Mouse (Mus musculus): Measurements from ENCODE around the gene Scn1b.

Scn1b gene

DNA sequence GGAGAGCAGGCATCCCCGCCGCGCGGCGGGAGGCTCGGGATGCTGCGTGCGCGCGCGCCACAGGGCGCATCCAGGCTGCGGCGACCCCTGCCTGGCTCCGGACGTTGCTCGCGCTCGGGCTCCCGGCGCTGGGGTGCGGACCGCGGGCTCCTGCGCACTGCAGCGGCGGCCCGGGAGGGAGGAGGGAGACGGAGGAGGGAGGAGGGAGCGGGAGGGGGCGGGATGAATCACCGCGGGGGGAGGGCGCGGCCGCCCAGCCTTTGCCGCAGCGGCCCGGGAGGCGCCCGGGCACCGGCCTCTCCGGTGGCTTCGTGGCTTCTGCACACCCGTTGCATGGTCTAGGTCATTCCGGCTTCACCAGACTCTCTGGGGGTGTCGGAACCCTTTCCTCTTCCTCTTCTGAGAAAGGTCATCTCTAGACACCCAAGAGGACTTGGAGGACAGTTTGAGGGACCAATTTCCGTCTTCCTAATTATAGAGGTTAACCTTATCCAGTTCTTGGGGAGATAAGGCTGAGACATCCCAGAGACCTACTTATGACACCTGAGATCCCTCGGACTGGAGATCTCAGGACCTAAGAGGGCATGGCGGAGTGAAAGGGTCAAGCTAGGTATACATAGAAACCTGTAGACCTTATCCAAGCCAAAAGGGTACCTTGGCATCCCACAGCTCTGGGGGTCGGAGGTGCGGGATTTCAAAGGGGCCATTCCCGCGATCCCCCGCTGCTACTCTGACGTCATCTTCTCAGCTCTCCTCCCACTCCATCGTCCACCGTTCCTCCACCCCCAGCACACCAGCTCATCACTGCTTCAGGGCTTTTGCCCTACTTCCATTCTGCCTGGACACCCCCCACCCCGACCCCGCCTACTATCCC is at the start of gene Scn1b:
Gene Scn1b (minus strand): TSS at position 153 of the 874 bp plus-strand sequence.
- DNase-seq (ENCODE audit: low spot score) = peak; percentile 62

DNA sequence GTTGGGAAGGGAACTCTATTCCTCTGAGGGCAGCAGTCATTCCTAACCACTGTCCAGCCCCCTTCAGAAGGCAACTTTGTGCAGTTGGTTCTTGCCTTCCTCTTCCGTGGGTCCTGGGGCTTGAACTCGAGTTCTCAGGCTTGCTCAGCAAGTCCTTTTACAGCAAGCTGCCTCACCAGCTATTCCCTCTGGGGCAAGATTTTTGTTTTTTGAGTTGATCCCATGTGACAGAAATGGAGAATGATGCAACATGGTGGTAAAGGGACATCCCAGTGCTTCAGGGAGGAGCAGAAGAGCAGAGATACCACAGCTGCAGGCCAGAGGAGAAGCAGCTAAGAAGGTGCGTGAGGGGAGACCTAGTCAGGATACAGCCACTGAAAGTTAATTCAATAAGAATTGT is 48.3 kb upstream of the Scn1b start:
- DNase-seq (ENCODE audit: low spot score) = no peak

DNA sequence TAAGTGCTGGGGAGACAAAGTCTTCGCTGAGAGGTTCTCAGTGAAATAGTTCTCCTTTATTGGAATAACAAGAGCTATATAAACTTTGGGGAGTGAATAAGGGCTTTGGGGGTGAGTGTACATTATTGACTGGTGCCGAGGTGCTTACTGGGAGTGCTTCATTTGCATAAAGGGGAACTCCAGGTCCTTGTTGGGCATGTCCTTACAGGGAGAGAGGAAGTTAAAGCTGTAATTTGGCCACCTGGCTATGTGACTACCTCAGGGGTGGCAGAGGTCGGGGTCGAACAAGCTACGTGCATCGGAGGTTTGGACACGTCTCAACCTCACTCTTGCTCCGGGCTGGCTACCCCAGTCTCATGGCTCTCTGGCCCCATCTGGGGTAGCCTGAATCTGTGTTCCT is 47.7 kb upstream of the Scn1b start:
- no peak for DNase-seq (ENCODE audit: low spot score)

DNA sequence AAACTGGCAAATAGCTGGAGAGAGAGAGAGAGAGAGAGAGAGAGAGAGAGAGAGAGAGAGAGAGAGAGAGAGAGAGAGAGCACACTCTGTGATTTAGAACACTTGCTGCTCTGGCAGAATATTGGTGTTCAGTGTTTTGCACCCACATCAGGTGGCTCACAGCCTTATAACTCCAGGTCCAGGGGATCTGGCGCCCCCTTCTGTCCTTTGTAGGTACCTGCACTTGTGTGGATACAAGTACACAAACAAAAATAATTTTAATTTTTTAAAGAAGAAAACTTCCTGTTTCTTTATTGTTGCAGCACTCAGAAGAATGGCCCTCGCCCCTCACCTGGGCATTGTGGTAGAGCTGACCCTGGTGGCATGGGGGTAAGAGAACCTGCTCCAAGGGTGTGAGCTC is 45.4 kb upstream of the Scn1b start:
- peak; percentile 33 for DNase-seq (ENCODE audit: low spot score)

DNA sequence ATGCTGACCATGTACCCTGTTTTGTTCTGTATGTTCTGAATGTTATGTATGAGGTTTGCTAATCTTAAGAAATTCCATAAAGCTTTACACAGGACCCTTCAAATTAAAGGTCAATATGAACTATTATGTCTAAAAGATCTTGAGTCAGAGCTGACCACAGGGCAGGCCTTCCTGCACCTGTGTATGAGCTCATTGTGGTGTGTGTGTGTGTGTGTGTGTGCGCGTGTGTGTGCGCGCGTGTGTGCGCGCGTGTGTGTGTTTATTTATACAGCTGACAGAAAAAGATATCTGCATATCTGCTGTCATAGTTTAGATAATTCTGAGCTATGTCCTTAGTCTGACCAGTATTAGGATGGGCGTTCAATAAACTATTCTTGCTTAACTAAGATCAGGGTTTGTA is 43.7 kb upstream of the Scn1b start:
- no peak for DNase-seq (ENCODE audit: low spot score)

DNA sequence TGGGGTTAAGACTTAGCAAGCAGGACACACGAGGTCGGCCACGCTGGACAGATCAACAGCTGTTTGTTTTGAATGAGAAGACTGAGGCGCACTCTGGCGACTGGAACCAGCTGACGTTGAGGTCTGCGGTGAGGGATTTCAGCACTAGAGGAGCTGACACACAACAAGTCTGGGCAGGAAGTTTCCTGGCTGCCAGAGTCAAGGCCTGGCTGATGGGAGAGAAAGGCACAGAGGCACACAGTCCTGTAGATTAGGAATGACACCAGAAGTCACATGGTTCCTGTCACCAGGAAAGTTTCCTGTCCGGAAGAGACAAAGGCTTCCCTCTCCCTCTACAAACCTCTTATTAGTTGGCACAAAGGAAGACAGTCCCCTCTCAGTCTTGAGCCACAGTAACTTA is 41.6 kb upstream of the Scn1b start:
- no peak for DNase-seq (ENCODE audit: low spot score)

DNA sequence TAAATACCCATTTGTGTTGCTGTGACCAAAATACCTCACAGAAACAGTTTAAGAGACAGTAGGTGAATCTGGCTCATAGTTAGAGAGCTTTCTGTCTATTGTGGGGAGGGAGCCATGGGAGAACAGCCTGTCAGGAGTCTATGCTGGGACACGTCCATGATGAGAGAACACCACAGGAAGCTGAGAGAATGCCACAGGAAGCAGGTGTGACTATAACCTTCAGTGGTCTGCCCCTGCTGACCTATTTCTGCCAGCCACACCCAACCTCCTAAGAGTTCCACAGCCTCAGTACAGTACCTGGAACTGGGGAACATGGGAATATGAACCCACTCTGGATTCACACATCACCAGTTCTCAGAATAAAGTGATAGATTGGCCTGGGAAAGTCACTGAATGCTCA is 37.9 kb upstream of the Scn1b start:
- DNase-seq (ENCODE audit: low spot score) = no peak

DNA sequence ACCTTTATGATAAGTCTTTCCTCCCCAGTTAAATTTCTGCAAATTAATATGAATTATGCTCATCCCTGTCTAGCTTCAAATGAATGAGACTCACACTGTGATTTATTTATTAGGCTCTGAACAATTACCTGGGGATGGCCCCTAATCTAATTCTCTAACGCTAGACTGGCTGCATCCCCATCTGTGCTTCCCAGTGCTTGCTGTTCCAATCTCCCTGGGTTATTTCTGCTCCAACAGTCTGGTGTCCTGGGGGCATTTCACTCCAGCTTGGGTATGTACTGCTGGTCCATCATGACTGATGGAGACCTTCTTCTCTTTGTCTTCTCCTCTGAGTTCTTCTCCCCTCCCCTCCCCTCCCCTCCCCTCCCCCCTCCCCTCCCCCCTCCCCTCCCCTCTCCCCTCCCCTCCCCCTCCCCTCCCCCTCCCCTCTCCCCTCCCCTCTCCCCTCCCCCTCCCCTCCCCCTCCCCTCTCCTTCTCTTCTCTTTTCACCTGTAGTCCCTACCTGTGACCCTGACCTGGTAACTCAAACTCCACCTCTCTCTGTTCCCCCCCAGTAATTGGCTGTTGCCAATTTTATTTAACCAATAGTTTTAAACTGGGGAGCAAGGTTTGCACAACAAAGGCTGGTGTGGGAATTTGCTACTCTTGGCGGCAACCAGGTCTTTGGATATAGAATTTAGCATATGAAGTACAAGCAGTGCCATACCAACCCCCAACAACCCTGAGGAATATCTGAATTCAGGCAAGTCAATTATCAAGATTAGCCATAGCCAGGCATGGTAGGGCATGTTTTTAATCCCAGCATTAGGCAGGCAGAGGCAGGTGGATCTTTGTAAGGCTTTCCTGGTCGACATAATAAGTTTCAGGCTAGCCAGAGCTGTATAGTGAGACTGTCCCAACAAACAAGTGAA is 37.1 kb upstream of the Scn1b start:
- DNase-seq (ENCODE audit: low spot score) = no peak

DNA sequence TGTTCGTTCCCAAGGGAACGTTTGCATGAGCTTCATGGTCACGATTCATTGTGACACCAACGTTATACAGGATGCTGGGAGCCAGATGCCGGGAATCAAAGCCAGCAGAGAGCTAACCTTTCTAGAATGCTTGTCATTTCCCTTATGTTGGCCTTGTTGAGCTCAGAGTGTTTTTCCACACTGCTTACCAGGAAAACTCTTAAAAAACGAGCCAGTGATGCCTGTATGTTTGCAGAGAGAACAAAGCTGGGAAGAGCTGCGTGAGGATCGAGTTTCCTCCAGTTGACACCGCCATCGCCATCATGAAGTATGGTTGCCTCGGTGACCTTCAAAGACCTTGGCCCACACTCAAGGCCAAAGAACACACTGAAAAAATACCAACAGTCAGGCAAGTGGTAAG is 35.5 kb upstream of the Scn1b start:
- no peak for DNase-seq (ENCODE audit: low spot score)

DNA sequence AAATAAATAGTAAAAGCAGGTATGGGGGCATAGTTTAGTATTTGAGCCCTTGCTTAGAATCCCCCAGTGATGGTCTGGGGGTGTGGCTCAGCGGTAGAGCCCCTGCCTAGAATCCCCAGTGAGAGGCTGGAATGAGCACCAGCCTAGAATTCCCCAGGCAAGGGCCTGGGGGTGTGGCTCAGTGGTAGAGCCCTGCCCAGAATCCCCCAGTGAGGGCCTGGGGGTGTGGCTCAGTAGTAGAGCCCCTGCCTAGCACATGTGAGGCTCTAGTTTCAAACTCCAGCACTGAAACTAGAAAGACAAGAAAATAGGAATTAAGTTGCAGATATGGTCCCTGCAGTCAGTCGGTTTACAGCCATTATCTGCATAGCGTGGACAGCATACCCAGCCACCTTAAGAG is 35.0 kb upstream of the Scn1b start:
- DNase-seq (ENCODE audit: low spot score) = no peak

DNA sequence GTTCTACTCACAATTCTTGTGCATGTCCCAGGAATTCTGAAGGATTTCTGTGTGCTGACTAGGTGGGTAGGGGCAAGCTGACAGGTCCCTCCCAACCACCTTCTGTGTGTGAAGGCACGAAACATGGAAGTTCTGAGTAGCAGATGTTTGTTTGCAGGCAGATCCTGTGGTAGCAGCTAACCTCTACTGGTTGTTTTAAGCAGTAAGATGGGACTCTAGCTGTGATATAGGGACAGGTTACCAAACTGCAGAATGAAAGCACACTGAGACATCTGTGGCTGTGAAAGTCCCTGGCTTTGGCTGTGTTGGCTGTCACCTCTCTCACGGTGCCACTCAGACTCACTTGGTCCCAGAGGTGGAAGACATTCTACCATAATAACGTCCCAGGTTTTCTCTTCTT is 34.4 kb upstream of the Scn1b start:
- no peak for DNase-seq (ENCODE audit: low spot score)

DNA sequence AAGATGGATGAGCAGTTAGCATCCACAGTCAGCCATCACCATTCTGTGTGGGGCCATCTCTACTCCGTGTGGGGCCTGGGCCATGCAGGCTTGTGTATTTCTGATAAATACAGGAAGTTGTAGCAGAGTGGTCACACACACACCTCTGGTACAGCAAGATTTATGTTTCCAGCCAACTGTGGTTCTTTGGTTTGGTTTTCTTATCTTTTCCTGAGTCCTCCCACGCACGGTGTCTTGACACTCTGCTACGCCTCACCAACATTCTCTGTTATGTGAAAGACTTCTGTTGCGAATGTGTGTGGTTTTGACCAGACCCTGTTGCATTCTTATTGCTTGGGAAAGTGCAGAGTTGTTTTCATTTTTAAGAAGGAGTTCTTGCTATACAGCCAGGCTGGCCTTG is 34.0 kb upstream of the Scn1b start:
- no peak for DNase-seq (ENCODE audit: low spot score)

DNA sequence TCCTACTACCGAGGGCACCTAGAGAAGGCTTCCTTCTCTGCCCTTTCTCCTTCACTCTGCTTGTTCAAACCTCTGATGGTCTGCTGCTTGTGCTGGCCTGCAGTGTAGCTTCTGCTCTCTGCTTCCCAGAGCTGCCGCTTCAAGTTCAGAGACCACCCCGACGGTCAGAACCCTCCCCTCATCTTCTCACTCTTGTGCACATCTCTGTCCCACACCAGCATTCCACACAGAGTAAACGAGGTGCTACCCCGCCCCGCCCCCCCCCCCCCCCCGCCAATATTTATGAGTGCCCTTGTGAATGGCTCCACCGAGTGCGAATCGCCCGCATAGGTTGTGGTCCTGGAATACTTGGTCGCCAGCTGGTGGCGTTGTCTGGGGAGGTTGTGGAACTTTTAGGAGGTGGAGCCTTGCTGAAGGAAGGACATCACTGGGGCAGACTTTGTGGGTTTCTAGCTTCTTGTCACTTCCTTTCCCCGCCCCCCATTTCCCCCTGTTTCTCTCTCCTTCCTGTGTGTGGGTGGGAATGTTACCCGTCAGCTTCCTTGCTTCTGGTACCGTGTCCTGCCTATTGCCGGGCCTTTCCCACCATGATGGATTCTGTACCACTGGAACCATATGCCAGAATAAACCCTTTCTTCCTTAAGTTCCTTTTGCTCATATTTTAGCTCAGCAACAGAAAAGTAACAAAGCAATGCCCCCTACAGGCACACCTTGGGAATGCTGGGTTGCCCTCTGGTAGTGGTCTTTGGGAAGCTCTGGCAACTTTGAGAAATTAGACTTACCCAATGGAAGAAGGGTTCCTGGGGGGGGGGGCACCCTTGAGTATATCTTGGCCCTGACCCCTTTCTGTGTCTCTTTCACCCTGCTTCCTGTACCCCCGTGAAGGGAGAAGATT is 29.5 kb upstream of the Scn1b start:
- DNase-seq (ENCODE audit: low spot score) = no peak

DNA sequence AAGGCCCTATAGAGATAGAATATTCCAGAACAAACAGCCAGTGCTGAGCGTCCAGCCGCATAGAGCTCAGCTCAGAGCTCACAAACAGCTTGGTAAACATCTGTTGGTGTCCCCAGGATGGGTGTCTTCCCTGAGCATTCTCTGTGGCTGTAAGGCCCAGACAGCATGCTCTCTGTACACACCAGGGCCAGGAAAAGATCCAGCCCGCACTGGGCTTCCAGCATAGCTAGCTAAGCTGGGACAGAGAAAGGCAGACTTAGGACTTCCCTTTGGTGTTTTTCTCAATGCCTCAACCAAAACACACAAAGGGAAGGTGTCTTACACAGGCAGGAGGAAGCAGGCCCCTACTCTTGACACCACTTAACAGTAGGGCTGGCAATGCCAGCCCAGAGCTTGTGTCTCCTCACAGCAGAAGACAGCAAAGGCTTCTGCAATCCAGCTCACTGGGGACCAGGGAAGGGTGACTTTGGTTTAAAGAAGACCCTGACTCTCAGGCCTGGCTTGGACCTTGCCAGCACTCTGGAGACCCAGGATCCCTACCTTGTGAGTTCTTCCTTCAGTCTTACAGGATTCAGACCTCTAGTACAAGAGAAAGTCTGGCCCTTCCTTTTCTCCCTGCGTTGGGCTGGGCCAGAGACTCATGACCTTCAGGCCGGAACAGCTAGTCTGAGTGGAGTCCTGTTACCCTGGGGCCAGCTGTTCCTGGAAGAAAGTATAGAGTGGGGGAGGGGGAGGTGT is 28.7 kb upstream of the Scn1b start, which contains the start of gene Gramd1a:
Gene Gramd1a (minus strand): TSS at position 601 of the 738 bp plus-strand sequence.
- DNase-seq (ENCODE audit: low spot score) = no peak

DNA sequence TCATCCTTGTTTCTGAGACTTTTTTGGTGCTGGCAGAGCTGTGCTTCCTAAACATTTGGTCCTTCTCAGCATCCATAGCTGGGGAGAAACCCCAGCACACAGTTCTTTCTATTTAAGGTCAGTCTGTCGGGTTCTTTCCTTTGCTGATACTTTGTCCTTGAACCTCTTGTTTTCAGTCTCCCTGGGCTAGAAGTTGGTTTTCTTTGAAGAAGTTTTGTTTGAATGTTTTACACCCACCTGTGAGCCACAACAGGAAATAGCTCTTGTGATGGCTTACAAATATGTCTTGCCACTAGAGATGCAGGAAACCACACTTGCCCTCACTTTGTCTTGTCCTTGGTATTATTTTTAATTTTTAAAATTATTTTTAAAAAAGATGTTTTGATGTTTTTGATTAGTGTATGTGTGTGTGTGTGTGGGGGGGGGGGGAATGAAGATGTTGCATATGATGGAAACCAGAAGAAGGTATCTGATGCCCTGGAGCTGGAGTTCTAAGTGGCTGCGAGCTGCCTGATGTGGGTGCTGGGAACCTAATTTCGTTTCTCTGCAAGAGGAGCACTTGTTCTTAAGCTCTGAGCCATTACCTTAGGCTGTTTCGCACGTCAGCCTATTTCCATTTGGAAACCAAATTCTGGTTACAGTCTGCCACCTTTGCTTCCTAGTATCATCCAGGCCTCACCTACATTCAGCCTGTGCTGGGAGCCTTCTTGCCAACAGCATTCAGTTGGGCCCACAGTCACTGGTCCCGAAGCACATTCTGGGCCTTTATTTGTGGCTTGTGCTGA is 26.9 kb upstream of the Scn1b start:
- DNase-seq (ENCODE audit: low spot score) = no peak

DNA sequence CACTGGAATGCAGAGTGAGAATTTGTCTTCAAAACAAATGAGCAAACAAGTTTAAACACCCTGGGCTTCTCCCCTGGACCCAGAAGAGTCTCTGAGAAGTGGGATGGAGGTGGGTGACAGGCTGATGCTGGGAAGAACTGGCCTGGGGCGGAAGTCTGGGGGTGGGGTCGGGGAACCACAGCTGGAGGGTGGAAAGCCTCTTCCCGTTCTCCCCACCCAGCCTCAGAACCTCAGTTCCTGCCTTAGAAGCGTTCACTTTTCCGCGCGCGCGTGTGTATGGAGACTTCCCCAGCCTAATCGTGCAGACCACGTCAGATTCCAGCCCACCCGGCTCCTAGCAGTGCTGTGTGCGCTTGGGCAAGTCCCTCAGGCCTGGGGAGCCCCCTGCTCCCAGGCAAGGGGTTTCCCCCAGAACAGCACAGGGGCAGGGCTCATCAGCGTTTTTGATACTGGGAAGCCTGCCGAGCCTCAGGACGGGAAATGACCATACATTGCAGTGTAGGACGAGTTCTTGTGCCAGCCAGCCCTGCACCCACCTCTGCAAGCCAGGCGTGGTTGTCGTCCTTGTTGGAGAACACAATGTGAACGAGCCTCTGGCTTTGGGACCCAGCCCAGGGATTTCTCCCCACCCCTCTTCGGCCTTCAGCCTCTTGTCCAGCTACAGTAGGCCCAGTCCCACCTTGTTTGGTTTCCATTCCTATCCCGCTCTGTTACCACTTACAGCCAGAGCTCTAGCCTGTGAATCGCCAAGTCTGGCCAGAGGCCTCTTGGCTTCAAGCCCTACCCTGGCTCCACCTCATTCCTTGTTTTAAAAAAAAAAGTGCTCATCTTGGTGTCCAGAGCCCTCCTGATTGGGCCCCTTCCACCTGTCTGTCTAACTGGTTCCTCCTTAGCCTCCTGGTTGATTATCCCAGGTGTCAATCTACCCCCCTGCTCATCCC is 24.8 kb upstream of the Scn1b start:
- DNase-seq (ENCODE audit: low spot score) = peak; percentile 60

DNA sequence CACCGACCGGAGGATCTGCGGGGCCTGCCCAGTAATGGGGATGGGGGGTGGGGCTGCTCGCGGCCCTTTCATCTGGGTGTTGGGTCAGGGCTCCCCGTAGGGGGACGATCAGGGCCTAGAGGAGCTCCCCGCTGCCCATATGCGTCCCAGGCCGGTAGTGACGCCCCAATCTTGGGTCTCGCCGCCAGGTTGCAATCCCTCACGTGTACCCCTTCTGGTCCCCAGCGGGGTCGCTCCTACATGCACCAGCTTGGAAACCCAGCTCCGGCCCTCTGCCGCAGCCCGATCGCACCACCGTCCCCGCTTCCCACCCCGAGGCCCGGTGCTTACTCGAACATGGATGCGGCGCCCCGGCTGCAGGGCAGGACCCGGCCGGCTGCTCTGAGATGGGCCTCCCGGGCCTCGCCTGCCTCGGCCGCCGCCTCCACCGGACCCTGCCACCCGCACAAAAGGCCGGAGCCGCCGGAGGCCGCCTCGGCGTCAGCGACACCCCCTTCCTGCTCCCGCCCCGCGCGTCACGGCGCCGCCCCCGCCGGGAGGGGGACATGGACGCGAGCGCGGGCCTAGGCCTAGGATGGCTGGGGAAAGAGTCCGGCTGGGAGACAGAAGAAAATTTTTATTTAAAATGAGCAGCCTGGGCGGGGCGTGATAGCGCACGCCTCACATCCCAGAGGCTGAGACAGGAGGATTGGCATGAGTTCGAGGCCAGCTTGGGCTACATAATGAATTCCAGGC is 23.9 kb upstream of the Scn1b start:
- peak; percentile 87 for DNase-seq (ENCODE audit: low spot score)

DNA sequence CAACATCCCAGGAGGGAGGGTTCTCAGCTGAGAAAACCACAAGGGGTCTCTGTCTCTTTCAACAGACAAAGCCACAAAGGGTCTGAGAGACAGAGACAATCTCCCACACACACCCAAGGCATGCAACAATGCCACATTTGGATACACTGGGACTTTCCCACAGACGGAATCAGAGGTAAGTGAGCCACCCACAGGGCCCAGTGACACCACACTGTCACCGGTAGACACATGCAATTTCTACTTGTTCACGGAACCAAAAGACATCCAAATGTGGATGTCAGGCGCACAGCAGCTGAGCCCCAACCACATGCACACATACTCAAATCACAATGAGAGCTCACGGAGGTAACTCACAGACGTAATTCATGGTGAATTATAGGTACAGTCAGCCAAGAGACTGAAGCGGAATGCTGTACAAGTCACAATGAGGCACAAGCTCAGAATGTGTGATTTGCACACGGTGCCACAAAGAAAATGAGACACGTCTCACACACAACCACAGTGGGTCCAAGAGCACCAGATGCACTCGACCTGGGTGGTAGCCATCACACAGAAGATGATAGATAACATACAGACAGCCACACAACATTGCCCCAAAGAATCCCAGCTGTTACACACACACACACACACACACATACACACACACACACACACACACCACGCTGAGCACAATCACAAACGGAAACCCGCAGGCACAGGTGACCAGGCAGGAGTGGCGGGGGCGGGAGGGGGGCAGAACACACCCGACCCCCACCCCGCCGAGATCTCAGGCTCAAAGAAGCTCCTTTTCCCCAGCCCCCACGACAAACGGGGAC is 23.2 kb upstream of the Scn1b start:
- DNase-seq (ENCODE audit: low spot score) = no peak
